ENCODE assay signal across 7 mouse cellular contexts in genomic region chr13:65241099-65241626, GRCm38 (mm10). TPM values are rescaled to one million over a fixed set of nuclear protein-coding genes. Genes with fewer than 3 reads are reported as not detected.
DNase-seq lines count a peak whose midpoint lies in the region; ATAC-seq and TF ChIP-seq lines count a peak whose summit lies in the region.

No protein-coding gene starts in this region.

- peak; percentile 29 for TF ChIP-seq POLR2A in small intestine, adult 2 months (IDR thresholded peaks at IDR 0.05; ENCODE audit: low read depth, low read length)

- intact Hi-C loops in left cerebral cortex, postnatal 4 days (cut with DNase I): loop anchor here (10.0 kb wide), 2 partner anchors 796 to 916 kb away; no protein-coding TSS in a partner anchor

- peak; percentile 97 for DNase-seq in adrenal gland, postnatal 10 days
- peak; percentile 92 for DNase-seq in embryonic facial prominence, embryonic 10.5 days (ENCODE audit: low spot score)
- peak; percentile 59 for DNase-seq in gonadal fat pad, adult 2 months (ENCODE audit: low read depth)
- DNase-seq in left cerebral cortex, postnatal 4 days: peak; percentile 96

- no peak for TF ChIP-seq CTCF in intestine, postnatal 0 days (IDR thresholded peaks at IDR 0.05; ENCODE audit: low read depth)
- no peak for TF ChIP-seq CTCF in small intestine, adult 2 months (IDR thresholded peaks at IDR 0.05; ENCODE audit: extremely low read depth, insufficient read length, insufficient replicate concordance, low read depth, low read length)

- H3K27ac ChIP-seq in embryonic facial prominence, embryonic 10.5 days (replicated peaks): peak overlapping the region; percentile 90
- H3K27ac ChIP-seq in intestine, postnatal 0 days (ENCODE audit: low read depth, low read length): peak overlapping the region; percentile 91
- H3K27ac ChIP-seq in midbrain, embryonic 12.5 days (replicated peaks): peak overlapping the region; percentile 87
- peak overlapping the region; percentile 88 for H3K27ac ChIP-seq in small intestine, adult 2 months (ENCODE audit: insufficient read depth, low read depth, low read length)

- peak overlapping the region; percentile 98 for H3K4me2 ChIP-seq in intestine, postnatal 0 days (replicated peaks; ENCODE audit: low read depth)
- H3K4me2 ChIP-seq in midbrain, embryonic 12.5 days (replicated peaks): peak overlapping the region; percentile 98

- WGBS in embryonic facial prominence, embryonic 10.5 days: under 1% methylated on average over 45 of the region's 45 CpGs
- under 1% methylated on average over 45 of the region's 45 CpGs for WGBS in intestine, postnatal 0 days
- under 1% methylated on average over 45 of the region's 45 CpGs for WGBS in midbrain, embryonic 12.5 days
- WGBS in small intestine, adult 2 months: under 1% methylated on average over 45 of the region's 45 CpGs

- H3K9me3 ChIP-seq in embryonic facial prominence, embryonic 10.5 days: peaks cover 60% of the 10 kb centered on the region
- H3K9me3 ChIP-seq in intestine, postnatal 0 days (ENCODE audit: control insufficient read depth): no peaks in the 10 kb centered on the region
- peaks cover 34% of the 10 kb centered on the region for H3K9me3 ChIP-seq in midbrain, embryonic 12.5 days

- peak overlapping the region; percentile 66 for H3K9ac ChIP-seq in intestine, postnatal 0 days (ENCODE audit: low read depth, low read length)
- peak overlapping the region; percentile 75 for H3K9ac ChIP-seq in midbrain, embryonic 12.5 days (replicated peaks)

- ATAC-seq in intestine, postnatal 0 days: peak; percentile 87
- ATAC-seq in midbrain, embryonic 12.5 days (ENCODE audit: low FRiP score, low read depth): peak; percentile 84

- H3K4me3 ChIP-seq in embryonic facial prominence, embryonic 10.5 days: peak overlapping the region; percentile 75
- H3K4me3 ChIP-seq in intestine, postnatal 0 days (ENCODE audit: low read depth, low read length): peak overlapping the region; percentile 87
- peak overlapping the region; percentile 61 for H3K4me3 ChIP-seq in midbrain, embryonic 12.5 days
- H3K4me3 ChIP-seq in small intestine, adult 2 months (ENCODE audit: low read depth, low read length): peak overlapping the region; percentile 94

- peaks cover 11% of the 10 kb centered on the region for H3K4me1 ChIP-seq in embryonic facial prominence, embryonic 10.5 days
- 0 out of 2 replicates have a peak, but pooled peaks cover 10% of the 10 kb centered on the region for H3K4me1 ChIP-seq in intestine, postnatal 0 days (replicated peaks; ENCODE audit: control insufficient read depth, insufficient read depth, low read length)
- H3K4me1 ChIP-seq in midbrain, embryonic 12.5 days: peaks cover 12% of the 10 kb centered on the region
- peaks cover 11% of the 10 kb centered on the region for H3K4me1 ChIP-seq in small intestine, adult 2 months (ENCODE audit: control insufficient read depth, insufficient read depth, insufficient read length, low read length)

- H3K36me3 ChIP-seq in embryonic facial prominence, embryonic 10.5 days (replicated peaks): peaks cover 35% of the 10 kb centered on the region
- no peaks in the 10 kb centered on the region for H3K36me3 ChIP-seq in intestine, postnatal 0 days (ENCODE audit: control insufficient read depth, insufficient read depth)
- H3K36me3 ChIP-seq in midbrain, embryonic 12.5 days: peaks cover 19% of the 10 kb centered on the region
- no peaks in the 10 kb centered on the region for H3K36me3 ChIP-seq in small intestine, adult 2 months (ENCODE audit: control insufficient read depth, insufficient read depth, low read length)

- no peaks in the 10 kb centered on the region for H3K27me3 ChIP-seq in embryonic facial prominence, embryonic 10.5 days (replicated peaks; ENCODE audit: low read depth, poor library complexity, severe bottlenecking)
- H3K27me3 ChIP-seq in intestine, postnatal 0 days (replicated peaks; ENCODE audit: control insufficient read depth, insufficient read depth, low read length): no peaks in the 10 kb centered on the region
- H3K27me3 ChIP-seq in midbrain, embryonic 12.5 days: no peaks in the 10 kb centered on the region
- no peaks in the 10 kb centered on the region for H3K27me3 ChIP-seq in small intestine, adult 2 months (ENCODE audit: control insufficient read depth, insufficient read depth, low read length)

RNA-seq across cellular contexts. Expression of gene Gm10775, which starts 18.2 kb away (rescaled TPM):
- not detected for total RNA-seq in adrenal gland, postnatal 10 days (2021)
- polyA plus RNA-seq in embryonic facial prominence, embryonic 10.5 days (2016; fragmentation: Nextera tagmentation; extraction: Ambion mirVana): not detected in 2 replicates
- not detected in 2 replicates for polyA plus RNA-seq in gonadal fat pad, adult 2 months (2012; rRNA removed)
- not detected in 2 replicates for polyA plus RNA-seq in intestine, postnatal 0 days (2015; fragmentation: Nextera tagmentation; extraction: Ambion mirVana)
- under 1 TPM in 1 of 2 experiments, not detected in 1; 0.68 TPM for total RNA-seq in left cerebral cortex, postnatal 4 days (2021)
- polyA plus RNA-seq in midbrain, embryonic 12.5 days (2016; fragmentation: Nextera tagmentation; extraction: Ambion mirVana): not detected in 2 replicates
- not detected in 2 replicates for polyA plus RNA-seq in small intestine, adult 2 months (2012; rRNA removed)

RNA-seq across cellular contexts. Expression of gene Nlrp4f, which starts 35.4 kb away (rescaled TPM):
- under 1 TPM in 1 of 2 experiments, not detected in 1; 0.36 TPM for total RNA-seq in adrenal gland, postnatal 10 days (2021)
- not detected in 2 replicates for polyA plus RNA-seq in embryonic facial prominence, embryonic 10.5 days (2016; fragmentation: Nextera tagmentation; extraction: Ambion mirVana)
- polyA plus RNA-seq in gonadal fat pad, adult 2 months (2012; rRNA removed): 0.04 TPM in 2 replicates
- polyA plus RNA-seq in intestine, postnatal 0 days (2015; fragmentation: Nextera tagmentation; extraction: Ambion mirVana): not detected in 2 replicates
- total RNA-seq in left cerebral cortex, postnatal 4 days (2021): under 1 TPM in 1 of 2 experiments, not detected in 1; 0.95 TPM
- polyA plus RNA-seq in midbrain, embryonic 12.5 days (2016; fragmentation: Nextera tagmentation; extraction: Ambion mirVana): 0.69 TPM in 1 of 2 replicates, not detected in the other
- not detected in 2 replicates for polyA plus RNA-seq in small intestine, adult 2 months (2012; rRNA removed)

RNA-seq across cellular contexts. Expression of gene Zfp369, which starts 37.5 kb away (rescaled TPM):
- total RNA-seq in adrenal gland, postnatal 10 days (2021): 10 to 100 TPM; 21.1 to 29.3 TPM
- polyA plus RNA-seq in embryonic facial prominence, embryonic 10.5 days (2016; fragmentation: Nextera tagmentation; extraction: Ambion mirVana): 16.0 and 17.2 TPM in 2 replicates
- 14.3 and 15.1 TPM in 2 replicates for polyA plus RNA-seq in gonadal fat pad, adult 2 months (2012; rRNA removed)
- polyA plus RNA-seq in intestine, postnatal 0 days (2015; fragmentation: Nextera tagmentation; extraction: Ambion mirVana): 5.4 and 5.6 TPM in 2 replicates
- 10 to 100 TPM; 74.4 to 80.0 TPM for total RNA-seq in left cerebral cortex, postnatal 4 days (2021)
- 23.3 and 26.8 TPM in 2 replicates for polyA plus RNA-seq in midbrain, embryonic 12.5 days (2016; fragmentation: Nextera tagmentation; extraction: Ambion mirVana)
- polyA plus RNA-seq in small intestine, adult 2 months (2012; rRNA removed): 2.5 and 6.9 TPM in 2 replicates

Comparison
In these comparisons a context has a peak if more than half of its experiments do, and no peak if none do; other contexts are left out.
1. Peak in every context shown above with its lines: DNase-seq, ATAC-seq, H3K4me3 ChIP-seq and H3K27ac ChIP-seq.